Mouse (Mus musculus) adrenal gland, postnatal 4 days (tissue): ENCODE data around the gene Tm7sf3. TPM values are rescaled to one million over a fixed set of nuclear protein-coding genes. Genes with fewer than 3 reads are reported as not detected.
A peak's percentile ranks its signal among the peaks of the same experiment; 100 is the strongest.

Experiments used
- DNase-seq, 2 experiments: peaks; one replicate each; pipeline ENCODE4 v3.0.0; 2021 to 2022; ENCODE audit warnings: low spot score in 2 of 2, mixed read lengths in 2 of 2
- long read RNA-seq, 2 experiments: library from polyadenylated mRNA; stranded (forward); transcript quantifications; one replicate each; pipeline ENCODE4 v2.0.0; 2021
- total RNA-seq, 2 experiments: library from RNA; stranded (reverse); gene quantifications; 2 replicates each; pipeline ENCODE4 v1.2.3; 2021

The Tm7sf3 gene
- 10 to 100 TPM; 59.8 to 66.3 TPM for total RNA-seq
- long read RNA-seq, experiment 1, transcript Tm7sf3-201 (12 exons, 3,241 nt), result major isoform, 67 of 76 reads
- long read RNA-seq, experiment 1, partial matches to known transcripts, result 2 of 76 reads
- long read RNA-seq, experiment 1, other reads (novel, unspliced or antisense), result 7 of 76 reads
- long read RNA-seq, experiment 2, transcript Tm7sf3-201 (12 exons, 3,241 nt), result major isoform, 119 of 143 reads
- long read RNA-seq, experiment 2, partial matches to known transcripts, result 9 of 143 reads
- long read RNA-seq, experiment 2, other reads (novel, unspliced or antisense), result 15 of 143 reads

DNA sequence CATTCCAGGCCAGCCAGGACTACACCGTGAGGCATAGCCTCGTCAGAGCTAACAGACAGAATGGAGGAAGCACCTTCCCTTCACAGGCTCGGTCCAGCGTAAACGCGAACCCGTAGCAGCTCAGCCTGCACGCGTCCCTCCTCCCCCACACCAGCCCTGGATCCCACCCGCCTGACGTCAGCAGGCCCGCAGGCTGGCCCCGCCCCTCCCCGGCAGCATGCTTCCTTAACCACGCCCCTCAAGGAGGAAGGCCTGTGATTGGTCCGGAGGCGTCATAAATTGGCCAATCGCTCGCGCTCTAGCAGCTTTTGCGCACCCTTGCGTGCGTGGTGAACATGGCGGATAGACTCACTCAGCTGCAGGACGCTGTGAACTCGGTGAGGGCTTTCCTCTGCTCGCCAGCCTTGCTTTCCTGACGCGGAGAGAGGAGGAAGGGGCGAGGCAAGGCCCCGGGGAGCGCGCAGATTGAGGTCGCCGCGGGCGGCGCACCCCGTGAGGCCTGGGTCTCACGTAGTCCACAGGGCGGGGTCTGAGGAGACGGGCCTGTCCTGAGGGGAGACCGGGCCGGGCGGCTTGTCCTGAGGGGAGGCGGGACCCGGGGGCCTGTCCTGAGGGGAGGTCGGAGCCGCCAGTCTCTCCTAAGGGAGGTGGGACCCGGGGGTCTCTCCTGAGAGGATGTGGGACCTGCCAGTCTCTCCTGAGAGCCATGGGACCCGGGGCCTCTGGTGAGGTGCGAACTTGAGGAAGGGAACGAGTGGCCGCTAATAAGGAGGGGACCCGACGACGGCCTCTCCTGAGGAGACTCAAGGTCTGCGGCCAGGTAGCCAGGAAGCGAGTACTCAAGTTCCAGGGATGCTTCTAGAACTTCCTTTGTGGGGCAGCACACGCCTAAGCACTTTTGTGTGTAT lies at the start of gene Tm7sf3, which contains the start of gene Med21:
Tm7sf3 (minus strand) TSS at position 549 of the 908 bp plus-strand sequence.
Med21 (plus strand) TSS at position 272 of the 908 bp plus-strand sequence.
- peak; percentile 94 to 98 for DNase-seq

DNA sequence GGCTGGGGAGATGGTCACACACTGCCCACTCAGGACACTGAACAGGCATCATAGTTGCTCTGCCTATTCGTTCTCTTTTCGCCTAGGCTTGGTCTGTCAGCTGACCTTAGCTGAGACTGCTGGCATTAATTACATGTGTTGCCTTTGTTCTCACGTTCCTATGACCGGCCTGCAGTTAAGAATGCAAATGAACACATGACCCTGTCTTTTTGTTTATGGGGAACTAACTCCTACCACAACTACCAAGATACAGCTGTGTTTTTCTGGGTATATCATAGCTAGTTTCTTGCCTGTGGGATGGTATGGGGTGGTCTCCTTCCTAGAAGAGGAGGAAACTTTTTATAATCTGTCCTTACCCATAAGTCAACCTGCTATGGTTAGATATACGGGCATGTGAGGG lies 46.2 kb upstream of the Tm7sf3 start:
- no peak for DNase-seq

DNA sequence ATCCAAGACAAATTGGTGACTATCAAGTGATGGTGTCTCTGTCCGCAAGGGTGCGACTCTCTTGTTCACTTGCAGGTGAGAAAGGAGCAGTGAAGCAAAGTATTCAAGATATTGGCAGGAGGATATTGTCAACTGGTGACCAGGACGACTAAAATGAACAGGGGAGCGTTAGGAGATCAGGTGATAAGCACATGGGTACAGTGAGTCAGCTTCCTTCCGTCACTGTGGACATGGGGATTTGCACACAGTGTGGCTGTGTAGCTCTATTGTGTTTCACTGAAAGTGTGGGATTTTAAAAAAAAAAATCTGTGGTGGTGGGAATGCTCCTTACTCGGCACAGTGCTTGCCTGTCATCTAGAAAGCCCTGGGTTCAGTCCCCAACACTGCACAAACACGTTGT lies 45.4 kb upstream of the Tm7sf3 start:
- no peak for DNase-seq

- DNase-seq, result no peak
These were observed 44.0 kb upstream of the Tm7sf3 start for GRCm38 (mm10) chr6:146686463-146687196.

DNA sequence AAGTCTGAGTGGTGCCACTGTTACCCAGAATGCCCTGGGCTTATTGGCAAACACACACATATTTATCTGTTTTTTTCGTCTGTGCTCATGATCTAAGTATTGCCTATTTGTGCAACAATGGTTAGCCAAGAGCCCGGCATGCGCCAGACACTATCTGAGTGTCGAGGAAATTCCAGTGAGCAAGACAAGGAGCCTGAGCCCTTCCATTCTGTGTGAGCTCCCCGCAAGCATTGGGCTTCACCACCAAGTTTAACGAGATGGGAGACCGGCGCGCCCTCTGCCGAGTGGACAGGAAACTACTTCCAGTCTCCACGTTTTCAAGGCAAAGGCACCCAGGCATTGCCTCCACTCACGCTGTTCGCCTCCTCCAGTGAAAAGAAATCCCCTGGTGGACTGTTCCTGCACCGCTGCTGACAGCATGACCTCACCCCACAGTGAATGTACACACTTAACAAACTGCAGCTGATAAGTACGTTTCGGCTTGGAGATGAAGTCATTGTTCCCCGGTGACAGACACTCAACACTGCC lies 43.2 kb upstream of the Tm7sf3 start:
- DNase-seq, result peak in 1 of 2 experiments; percentile 25

DNA sequence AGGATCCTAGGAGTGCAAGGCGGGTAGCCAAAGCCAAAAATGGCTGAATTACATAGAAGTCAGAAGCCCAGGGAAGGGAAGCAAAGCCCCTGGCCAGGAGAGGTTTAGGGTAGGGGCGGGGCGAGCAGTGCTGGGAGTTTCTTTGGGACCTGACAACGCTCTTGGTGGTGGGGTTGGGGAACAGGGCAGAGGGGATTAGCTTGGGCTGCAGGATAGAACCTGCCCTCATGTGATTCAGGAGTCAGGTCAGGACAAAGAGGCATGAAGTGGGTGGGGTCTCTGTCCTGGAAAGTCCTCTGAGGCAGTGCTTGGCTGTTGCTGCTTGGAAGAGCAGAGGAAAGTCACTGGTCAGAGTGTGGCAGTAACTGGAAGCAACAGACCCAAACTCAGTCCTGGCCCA lies 41.3 kb upstream of the Tm7sf3 start:
- no peak for DNase-seq

- no peak for DNase-seq
These were observed 35.8 kb upstream of the Tm7sf3 start for GRCm38 (mm10) chr6:146678136-146679070.

DNA sequence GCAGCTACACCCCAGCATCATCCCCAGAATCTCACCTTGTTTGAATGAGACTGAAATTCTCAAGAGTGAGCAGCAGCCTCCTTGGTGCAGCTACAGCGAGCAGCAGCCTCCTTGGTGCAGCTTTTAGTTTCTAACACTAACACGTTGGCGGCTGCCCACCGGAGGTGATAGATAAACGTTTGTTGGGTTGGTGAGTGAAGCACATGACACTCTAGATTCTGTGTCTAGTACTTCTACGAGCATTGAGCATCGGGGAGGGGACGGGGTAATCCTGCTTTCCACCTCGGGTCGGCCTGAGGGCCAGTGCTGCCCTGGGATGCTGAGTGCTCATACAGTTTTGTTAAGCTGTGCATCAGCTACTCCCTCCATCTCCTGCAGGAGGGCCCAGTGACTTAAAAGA lies 34.3 kb upstream of the Tm7sf3 start:
- no peak for DNase-seq

DNA sequence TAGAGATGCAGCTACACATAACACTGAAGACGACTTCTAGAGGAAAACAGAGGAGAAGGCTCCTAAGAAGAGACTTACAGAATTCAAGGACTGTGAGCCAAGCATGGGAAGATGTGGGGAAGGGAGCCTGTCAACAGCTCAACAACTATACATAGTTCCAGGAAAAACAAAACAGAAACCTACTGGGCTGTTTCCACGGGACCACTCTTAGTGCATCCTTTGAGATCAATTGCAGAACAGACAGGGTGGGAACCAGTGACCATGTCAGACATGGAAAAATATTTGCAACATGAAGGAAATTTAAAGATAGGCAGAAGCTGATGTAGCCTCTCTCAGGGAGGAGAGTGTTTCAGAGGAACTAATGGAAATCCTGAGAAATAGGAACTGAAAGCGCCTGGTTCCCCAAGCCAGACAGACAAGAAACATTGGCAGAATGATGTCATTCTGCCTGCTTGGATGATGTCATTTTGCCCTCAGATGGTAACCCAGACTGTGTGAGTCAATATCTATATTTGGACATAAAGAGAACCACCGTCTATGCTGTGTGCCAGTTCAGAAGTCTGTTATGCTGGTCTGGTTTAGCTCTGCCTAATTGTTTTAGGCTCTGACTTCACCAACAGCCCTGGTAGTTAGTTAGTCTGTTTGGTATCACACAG lies 32.4 kb upstream of the Tm7sf3 start:
- DNase-seq, result no peak

DNA sequence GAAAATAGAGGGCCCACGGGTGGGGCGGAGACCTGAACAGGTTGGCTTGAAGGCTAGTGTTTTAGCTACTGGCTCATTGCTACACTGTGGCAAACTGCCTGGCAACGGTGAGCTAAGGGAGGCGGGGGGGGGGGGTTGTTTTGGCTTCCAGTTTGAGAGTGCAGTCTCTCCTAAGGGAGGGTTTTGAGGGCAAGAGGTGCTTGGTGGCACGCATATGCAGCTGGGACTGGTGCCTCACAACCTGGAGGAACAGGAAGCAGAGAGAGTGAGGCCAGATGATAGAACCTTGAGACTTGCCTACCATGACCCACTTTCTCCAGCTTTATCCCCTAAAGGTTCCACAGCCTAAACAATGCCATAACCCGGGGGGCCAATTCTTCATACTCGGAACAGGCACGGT lies 31.8 kb upstream of the Tm7sf3 start:
- no peak for DNase-seq

- DNase-seq, result no peak
These were observed 31.1 kb upstream of the Tm7sf3 start for GRCm38 (mm10) chr6:146673696-146674095.

- no peak for DNase-seq
These were observed 29.5 kb upstream of the Tm7sf3 start for GRCm38 (mm10) chr6:146672106-146672505.

- DNase-seq, result no peak
These were observed 28.6 kb upstream of the Tm7sf3 start for GRCm38 (mm10) chr6:146670956-146671855.

GRCm38 (mm10) chr6:146668606-146669005 lies 26.0 kb upstream of the Tm7sf3 start:
- DNase-seq, result no peak

DNA sequence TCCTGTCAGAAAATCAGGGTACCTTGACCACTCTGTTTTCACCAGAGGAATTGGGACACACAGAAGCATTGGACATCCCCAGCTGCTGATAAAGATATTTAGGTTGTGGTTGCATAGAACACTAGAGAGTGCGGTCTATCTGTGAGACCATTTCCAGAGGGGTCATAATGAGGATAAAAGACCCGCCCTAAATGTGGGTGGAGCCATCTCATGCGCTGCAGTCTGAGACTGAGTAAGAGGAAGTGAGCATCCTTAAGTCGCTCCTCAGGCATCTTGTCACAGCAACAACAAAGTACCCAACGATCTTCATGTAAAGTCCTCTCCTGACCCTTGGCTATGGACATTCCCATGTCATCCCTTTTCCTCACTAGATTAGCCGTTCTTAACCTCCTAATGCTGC lies 24.2 kb upstream of the Tm7sf3 start:
- no peak for DNase-seq

DNA sequence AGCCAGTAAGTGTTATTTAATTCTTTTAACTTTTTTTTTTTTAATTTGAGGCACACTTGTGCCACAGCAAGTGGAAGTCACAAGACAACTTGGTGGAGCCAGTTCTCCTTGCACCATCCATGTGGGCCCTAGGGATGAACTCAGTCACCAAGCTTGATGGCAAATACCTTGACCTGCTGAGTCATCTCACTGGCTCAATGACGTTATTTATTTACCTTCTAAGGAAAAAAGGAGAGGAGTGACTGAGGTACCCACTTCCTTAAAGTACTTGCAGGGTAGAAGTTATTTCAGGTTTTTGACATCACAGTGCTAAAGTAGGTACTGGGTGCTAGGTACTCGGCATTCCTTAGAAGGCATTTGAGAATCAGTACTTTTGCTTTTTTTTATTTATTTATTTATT lies 22.8 kb upstream of the Tm7sf3 start:
- no peak for DNase-seq

GRCm38 (mm10) chr6:146664917-146665316 lies 22.3 kb upstream of the Tm7sf3 start:
- DNase-seq, result no peak

- no peak for DNase-seq
These were observed 21.5 kb upstream of the Tm7sf3 start for GRCm38 (mm10) chr6:146664116-146664515.

- DNase-seq, result no peak
These were observed 20.1 kb upstream of the Tm7sf3 start for GRCm38 (mm10) chr6:146662679-146663078.
